ENCODE assay signal across 26 mouse cellular contexts in the genomic region with DNA sequence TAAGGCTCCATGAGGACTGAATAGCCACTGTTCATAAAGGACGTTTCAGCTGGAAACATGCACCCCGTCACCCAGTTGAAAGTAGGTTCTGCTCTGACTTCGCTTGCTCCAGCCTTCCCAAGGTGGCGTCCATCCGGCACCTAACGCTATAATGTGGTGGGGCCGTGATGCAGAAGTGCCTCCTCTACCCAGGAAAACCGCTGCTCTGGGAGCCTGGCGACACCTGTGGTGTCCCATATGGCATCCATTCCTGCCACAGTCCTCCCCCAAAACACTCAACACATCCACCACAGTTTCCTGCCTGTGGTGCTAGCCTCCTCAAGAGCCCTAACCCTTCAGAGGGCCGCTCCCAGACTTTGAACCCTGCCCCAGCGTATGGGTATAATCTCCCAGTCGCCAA. TPM values are rescaled to one million over a fixed set of nuclear protein-coding genes. Genes with fewer than 3 reads are reported as not detected.
DNase-seq lines count a peak whose midpoint lies in the region; ATAC-seq lines count a peak whose summit lies in the region.
"Had no signal": no experiment of that assay in that cellular context is flagged by ENCODE, and none has a peak within 500 bp of the region (broad histone marks: within the 10 kb centered on the region; RNA-seq: fewer than 3 reads in every experiment).

No protein-coding gene starts in this region.

- H3K36me3 ChIP-seq in megakaryocyte, embryonic 14.5 days (replicated peaks; ENCODE audit: low read length) = peaks cover 98% of the 10 kb centered on the region
- no peaks in the 10 kb centered on the region for H3K36me3 ChIP-seq in liver, embryonic 12.5 days
- H3K36me3 ChIP-seq: embryonic facial prominence, embryonic 10.5 days; embryonic facial prominence, embryonic 12.5 days; forebrain, embryonic 15.5 days; G1E had no signal

- ATAC-seq in megakaryocyte, adult 5-6 weeks (ENCODE audit: poor library complexity, severe bottlenecking) = no peak
- peak; percentile 73 to 82 for ATAC-seq in hematopoietic stem cell, adult 5-6 weeks (replicated peaks in 1 of 2; ENCODE audit: insufficient read depth in 1 of 2, low FRiP score in 2 of 2, low TSS enrichment in 1 of 2, low read depth in 1 of 2, poor library complexity in 2 of 2, severe bottlenecking in 2 of 2)
- ATAC-seq in megakaryocyte-erythroid progenitor cell, adult 5-6 weeks (replicated peaks; ENCODE audit: low FRiP score, low TSS enrichment, poor library complexity, severe bottlenecking) = 0 out of 2 replicates have a peak, but pooled peaks have one; percentile 14
- ATAC-seq in liver, embryonic 12.5 days = no peak
- ATAC-seq: activated CD4-positive, CD25-positive, alpha-beta regulatory T cell, adult 4 months; CD4-positive, CD25-positive, alpha-beta regulatory T cell, adult 4 months; forebrain, embryonic 13.5 days; forebrain, embryonic 15.5 days; forebrain, postnatal 0 days; Patski had no signal

- no peak for DNase-seq in right cerebral cortex, postnatal 25 days
- DNase-seq: adrenal gland, adult 8-10 months; adrenal gland, postnatal 14 days; B cell, adult 2 months; cerebellum, adult 11 months; cerebellum, adult 18-20 months; cerebellum, adult 8-10 months; cerebellum, adult 9-11 months; cerebellum, postnatal 14 days; cerebellum, postnatal 36 days; forebrain, postnatal 0 days had no signal

- H3K9me3 ChIP-seq in megakaryocyte, embryonic 14.5 days = no peaks in the 10 kb centered on the region
- H3K9me3 ChIP-seq in liver, embryonic 12.5 days (replicated peaks) = no peaks in the 10 kb centered on the region
- H3K9me3 ChIP-seq: embryonic facial prominence, embryonic 10.5 days; embryonic facial prominence, embryonic 12.5 days; forebrain, embryonic 13.5 days; forebrain, embryonic 15.5 days had no signal

- H3K4me2 ChIP-seq in liver, embryonic 12.5 days = no peak overlapping the region
- H3K4me2 ChIP-seq: embryonic facial prominence, embryonic 12.5 days; forebrain, embryonic 13.5 days; forebrain, embryonic 15.5 days had no signal

- H3K27me3 ChIP-seq in megakaryocyte, embryonic 14.5 days (replicated peaks) = no peaks in the 10 kb centered on the region
- H3K27me3 ChIP-seq in liver, embryonic 12.5 days (replicated peaks) = peaks cover 11% of the 10 kb centered on the region
- H3K27me3 ChIP-seq: CH12.LX; forebrain, embryonic 13.5 days; forebrain, embryonic 15.5 days; Patski had no signal

- H3K27ac ChIP-seq in liver, embryonic 12.5 days = no peak overlapping the region
- H3K27ac ChIP-seq: embryonic facial prominence, embryonic 10.5 days; embryonic facial prominence, embryonic 12.5 days; forebrain, embryonic 13.5 days; forebrain, embryonic 15.5 days had no signal

- no peak overlapping the region for H3K9ac ChIP-seq in liver, embryonic 12.5 days
- H3K9ac ChIP-seq: embryonic facial prominence, embryonic 12.5 days; forebrain, embryonic 13.5 days; forebrain, embryonic 15.5 days; forebrain, postnatal 0 days had no signal

- H3K4me3 ChIP-seq in megakaryocyte, embryonic 14.5 days (replicated peaks) = peak overlapping the region; percentile 54
- H3K4me3 ChIP-seq in liver, embryonic 12.5 days = no peak overlapping the region
- H3K4me3 ChIP-seq: embryonic facial prominence, embryonic 10.5 days; embryonic facial prominence, embryonic 12.5 days; forebrain, embryonic 13.5 days; forebrain, embryonic 15.5 days had no signal

- 49% methylated on average over 12 of the region's 12 CpGs for WGBS in liver, embryonic 12.5 days (ENCODE audit: insufficient replicate concordance)

- H3K4me1 ChIP-seq in megakaryocyte, embryonic 14.5 days = peaks cover 100% of the 10 kb centered on the region
- H3K4me1 ChIP-seq in liver, embryonic 12.5 days = peaks cover 8% of the 10 kb centered on the region
- H3K4me1 ChIP-seq: embryonic facial prominence, embryonic 12.5 days; forebrain, embryonic 13.5 days; forebrain, embryonic 15.5 days had no signal

RNA-seq across cellular contexts. Expression of a gene that starts 14.2 kb away (rescaled TPM):
- 224 and 350 TPM in 2 replicates for polyA plus RNA-seq in megakaryocyte, embryonic 14.5 days (2012; ENCODE audit: insufficient read depth, low replicate concordance)
- 0.11 TPM in 1 of 2 replicates, not detected in the other for total RNA-seq in megakaryocyte, adult 5-6 weeks (2015)
- total RNA-seq in megakaryocyte, adult 5-6 weeks (2017) = 0.18 TPM in 1 of 2 replicates, not detected in the other
- total RNA-seq in hematopoietic stem cell, adult 5-6 weeks (2017) = 0.69 and 4.3 TPM in 2 replicates
- 0.96 TPM in 1 of 2 replicates, not detected in the other for total RNA-seq in megakaryocyte-erythroid progenitor cell, adult 5-6 weeks (2014; fragmentation: Nextera tagmentation)
- total RNA-seq in megakaryocyte-erythroid progenitor cell, adult 5-6 weeks (2017) = 2.1 TPM in 1 of 2 replicates, not detected in the other
- polyA plus RNA-seq in liver, embryonic 12.5 days (2016; fragmentation: Nextera tagmentation; extraction: Ambion mirVana) = 9.0 and 9.6 TPM in 2 replicates
- polyA plus RNA-seq: activated CD4-positive, CD25-positive, alpha-beta regulatory T cell, adult 4 months; CD4-positive, CD25-positive, alpha-beta regulatory T cell, adult 4 months had no signal

RNA-seq across cellular contexts. Expression of a gene that starts 51.2 kb away (rescaled TPM):
- polyA plus RNA-seq in megakaryocyte, embryonic 14.5 days (2012; ENCODE audit: insufficient read depth, low replicate concordance) = not detected in 2 replicates
- total RNA-seq in megakaryocyte, adult 5-6 weeks (2015) = not detected in 2 replicates
- not detected in 2 replicates for total RNA-seq in megakaryocyte, adult 5-6 weeks (2017)
- not detected in 2 replicates for total RNA-seq in hematopoietic stem cell, adult 5-6 weeks (2017)
- not detected in 2 replicates for total RNA-seq in megakaryocyte-erythroid progenitor cell, adult 5-6 weeks (2014; fragmentation: Nextera tagmentation)
- total RNA-seq in megakaryocyte-erythroid progenitor cell, adult 5-6 weeks (2017) = not detected in 2 replicates
- polyA plus RNA-seq in liver, embryonic 12.5 days (2016; fragmentation: Nextera tagmentation; extraction: Ambion mirVana) = 0.08 TPM in 1 of 2 replicates, not detected in the other
- total RNA-seq: CH12.LX had no signal
- polyA plus RNA-seq: activated CD4-positive, CD25-positive, alpha-beta regulatory T cell, adult 4 months; CD4-positive, CD25-positive, alpha-beta regulatory T cell, adult 4 months; embryonic facial prominence, embryonic 10.5 days; embryonic facial prominence, embryonic 12.5 days; forebrain, embryonic 11.5 days; G1E; Patski had no signal

RNA-seq across cellular contexts. Expression of a gene that starts 55.7 kb away (rescaled TPM):
- 0.85 and 5.4 TPM in 2 replicates for polyA plus RNA-seq in megakaryocyte, embryonic 14.5 days (2012; ENCODE audit: insufficient read depth, low replicate concordance)
- total RNA-seq in megakaryocyte, adult 5-6 weeks (2015) = 7.6 and 7.7 TPM in 2 replicates
- total RNA-seq in megakaryocyte, adult 5-6 weeks (2017) = 2.0 and 2.9 TPM in 2 replicates
- total RNA-seq in hematopoietic stem cell, adult 5-6 weeks (2017) = 1.3 and 3.3 TPM in 2 replicates
- not detected in 2 replicates for total RNA-seq in megakaryocyte-erythroid progenitor cell, adult 5-6 weeks (2014; fragmentation: Nextera tagmentation)
- not detected in 2 replicates for total RNA-seq in megakaryocyte-erythroid progenitor cell, adult 5-6 weeks (2017)
- polyA plus RNA-seq in liver, embryonic 12.5 days (2016; fragmentation: Nextera tagmentation; extraction: Ambion mirVana) = 3.4 and 4.1 TPM in 2 replicates
- polyA plus RNA-seq: G1E had no signal

Comparison
In these comparisons a context has a peak if more than half of its experiments do, and no peak if none do; other contexts are left out.
1. ATAC-seq: peak in hematopoietic stem cell, adult 5-6 weeks (2 of 2) and megakaryocyte-erythroid progenitor cell, adult 5-6 weeks (single experiment); none in megakaryocyte, adult 5-6 weeks (single experiment) and liver, embryonic 12.5 days (single experiment).